In genomic region chr6:48493136-48493730, GRCm38 (mm10) we compare ENCODE assay signal across 18 mouse cellular contexts. TPM values are rescaled to one million over a fixed set of nuclear protein-coding genes. Genes with fewer than 3 reads are reported as not detected.
DNase-seq lines count a peak whose midpoint lies in the region; ATAC-seq and TF ChIP-seq lines count a peak whose summit lies in the region.
"Had no signal": no experiment of that assay in that cellular context is flagged by ENCODE, and none has a peak within 500 bp of the region (broad histone marks: within the 10 kb centered on the region; RNA-seq: fewer than 3 reads in every experiment).

No protein-coding gene starts in this region.

- H3K4me1 ChIP-seq in ES-E14 (ENCODE audit: control insufficient read depth in 2 of 2, insufficient read depth in 2 of 2, low read length in 2 of 2, poor library complexity in 1 of 2) = peaks cover 0 to 24% of the 10 kb centered on the region in 2 experiments; a peak in 2 of 4 replicates
- no peaks in the 10 kb centered on the region for H3K4me1 ChIP-seq in intestine, postnatal 0 days (replicated peaks; ENCODE audit: control insufficient read depth, insufficient read depth, low read length)

- no peak overlapping the region for H3K4me2 ChIP-seq in intestine, postnatal 0 days (replicated peaks; ENCODE audit: low read depth)
- H3K4me2 ChIP-seq: neural tube, embryonic 13.5 days had no signal

- H3K4me3 ChIP-seq in ES-E14 (ENCODE audit: insufficient read depth in 1 of 2, low read depth in 1 of 2, low read length in 2 of 2, poor library complexity in 1 of 2, severe bottlenecking in 1 of 2) = no peak overlapping the region
- H3K4me3 ChIP-seq in intestine, postnatal 0 days (ENCODE audit: low read depth, low read length) = no peak overlapping the region
- H3K4me3 ChIP-seq: neural tube, embryonic 13.5 days had no signal

- DNase-seq in embryo, embryonic 10 days (ENCODE audit: low spot score) = peak; percentile 17
- DNase-seq in embryo, embryonic 9.5 days (ENCODE audit: extremely low spot score) = no peak
- DNase-seq in ES-E14 (ENCODE audit: low read depth, low spot score) = peak; percentile 87
- peak; percentile 63 to 90 for DNase-seq in kidney, postnatal 25 days
- DNase-seq in left cerebral cortex, adult 11 months (ENCODE audit: low spot score) = no peak
- no peak for DNase-seq in lung, postnatal 36 days
- DNase-seq: cerebellum, adult 9-10 months; heart, adult 18-20 months; lung, postnatal 14 days; thymus, postnatal 4 days had no signal

- H3K27ac ChIP-seq in ES-E14 (ENCODE audit: insufficient read depth, low read depth, low read length, poor library complexity, severe bottlenecking) = peak overlapping the region; percentile 50; the same call in 1 of the 2 replicates
- H3K27ac ChIP-seq in intestine, postnatal 0 days (ENCODE audit: low read depth, low read length) = no peak overlapping the region
- H3K27ac ChIP-seq: neural tube, embryonic 13.5 days had no signal

- no peaks in the 10 kb centered on the region for H3K9me3 ChIP-seq in ES-E14 (ENCODE audit: control insufficient read depth, insufficient read depth, low read depth, low read length)
- no peaks in the 10 kb centered on the region for H3K9me3 ChIP-seq in intestine, postnatal 0 days (ENCODE audit: control insufficient read depth)
- H3K9me3 ChIP-seq: neural tube, embryonic 13.5 days had no signal

- no peaks in the 10 kb centered on the region for H3K36me3 ChIP-seq in ES-E14 (ENCODE audit: control insufficient read depth, insufficient read depth, low read length, poor library complexity, severe bottlenecking)
- no peaks in the 10 kb centered on the region; the same call in 1 of the 2 replicates for H3K36me3 ChIP-seq in intestine, postnatal 0 days (ENCODE audit: control insufficient read depth, insufficient read depth)
- H3K36me3 ChIP-seq: neural tube, embryonic 13.5 days had no signal

- peak; percentile 70 for ATAC-seq in intestine, postnatal 0 days
- no peak for ATAC-seq in erythroblast, adult 5-6 weeks (replicated peaks; ENCODE audit: low FRiP score, poor library complexity, severe bottlenecking)
- ATAC-seq: CD4-positive, CD25-positive, alpha-beta regulatory T cell, adult 4 months; forebrain, embryonic 16.5 days had no signal

- TF ChIP-seq CTCF in intestine, postnatal 0 days (IDR thresholded peaks at IDR 0.05; ENCODE audit: low read depth) = no peak

- in situ Hi-C loops in ES-E14 (cut with MboI; ENCODE audit: low sequenced_read_pairs in 2 of 2, unreplicated experiment in 2 of 2) = no loop called here

- 0 out of 2 replicates have a peak overlapping the region, but pooled peaks have one; percentile 12 for H3K9ac ChIP-seq in ES-E14 (ENCODE audit: insufficient read depth, low read depth, low read length, poor library complexity, severe bottlenecking)
- H3K9ac ChIP-seq in intestine, postnatal 0 days (ENCODE audit: low read depth, low read length) = no peak overlapping the region
- H3K9ac ChIP-seq: neural tube, embryonic 13.5 days had no signal

- no peaks in the 10 kb centered on the region for H3K27me3 ChIP-seq in intestine, postnatal 0 days (replicated peaks; ENCODE audit: control insufficient read depth, insufficient read depth, low read length)
- H3K27me3 ChIP-seq: neural tube, embryonic 13.5 days had no signal

- WGBS in intestine, postnatal 0 days = 34% methylated on average over 8 of the region's 8 CpGs

TF ChIP-seq in ES-E14, 5 proteins besides CTCF, POLR2A, EP300 and RAD21:
- TF ChIP-seq ZNF384 (IDR thresholded peaks at IDR 0.05; ENCODE audit: low read depth, low read length) (no peak), MAFK (IDR thresholded peaks at IDR 0.05; ENCODE audit: insufficient read depth, low read depth, low read length) (0 out of 2 replicates have a peak, but pooled peaks have one; percentile 8)

RNA-seq across cellular contexts. Expression of gene Atp6v0e2, which starts 44.2 kb away (rescaled TPM):
- 13.5 and 15.9 TPM in 2 replicates for total RNA-seq in ES-E14 (2012; rRNA removed)
- 23.7 and 23.8 TPM in 2 replicates for polyA plus RNA-seq in intestine, postnatal 0 days (2015; fragmentation: Nextera tagmentation; extraction: Ambion mirVana)
- not detected in 2 replicates for total RNA-seq in erythroblast, adult 5-6 weeks (2015; ENCODE audit: low replicate concordance)
- not detected in 2 replicates for total RNA-seq in erythroblast, adult 5-6 weeks (2017; ENCODE audit: low replicate concordance)
- total RNA-seq: hematopoietic stem cell, adult 5-6 weeks; megakaryocyte-erythroid progenitor cell, adult 5-6 weeks; monocyte, adult 5-6 weeks had no signal
- polyA plus RNA-seq: CD4-positive, CD25-positive, alpha-beta regulatory T cell, adult 4 months had no signal

RNA-seq across cellular contexts. Expression of gene Sspo, which starts 45.2 kb away (rescaled TPM):
- total RNA-seq in ES-E14 (2012; rRNA removed) = 0.27 and 1.2 TPM in 2 replicates
- polyA plus RNA-seq in intestine, postnatal 0 days (2015; fragmentation: Nextera tagmentation; extraction: Ambion mirVana) = 0.61 and 0.74 TPM in 2 replicates
- total RNA-seq in erythroblast, adult 5-6 weeks (2015; ENCODE audit: low replicate concordance) = not detected in 2 replicates
- not detected in 2 replicates for total RNA-seq in erythroblast, adult 5-6 weeks (2017; ENCODE audit: low replicate concordance)
- total RNA-seq: hematopoietic stem cell, adult 5-6 weeks; megakaryocyte-erythroid progenitor cell, adult 5-6 weeks had no signal

RNA-seq across cellular contexts. Expression of gene Zfp467, which starts 47.6 kb away (rescaled TPM):
- total RNA-seq in ES-E14 (2012; rRNA removed) = 0.53 and 1.3 TPM in 2 replicates
- 18.9 and 19.3 TPM in 2 replicates for polyA plus RNA-seq in intestine, postnatal 0 days (2015; fragmentation: Nextera tagmentation; extraction: Ambion mirVana)
- total RNA-seq in erythroblast, adult 5-6 weeks (2015; ENCODE audit: low replicate concordance) = 1.9 and 7.3 TPM in 2 replicates
- total RNA-seq in erythroblast, adult 5-6 weeks (2017; ENCODE audit: low replicate concordance) = not detected in 2 replicates

Comparison
In these comparisons a context has a peak if more than half of its experiments do, and no peak if none do; other contexts are left out.
1. DNase-seq: peak in embryo, embryonic 10 days (single experiment), ES-E14 (single experiment) and kidney, postnatal 25 days (2 of 2); none in embryo, embryonic 9.5 days (single experiment), left cerebral cortex, adult 11 months (single experiment) and lung, postnatal 36 days (single experiment).
2. RNA of gene Atp6v0e2, which starts 44.2 kb away (total RNA-seq): 13.5 to 15.9 TPM in ES-E14; not detected in erythroblast, adult 5-6 weeks; every median in the first group is over 10 times any median in the second.